Mouse (Mus musculus) kidney, adult 2 months (tissue): Measurements from ENCODE around the gene Atg4a-ps.

Experiments
- CTCF ChIP-seq: fragments of 200-500 bp; conservative IDR thresholded peaks from 2 replicates; pipeline ENCODE4 v1.5.1; 2011; ENCODE audit warnings: low read depth, mild to moderate bottlenecking, control low read depth, low read length, moderate library complexity, mixed read lengths; ENCODE audit not compliant: insufficient read depth, insufficient read length
- POLR2A ChIP-seq: fragments of 200-500 bp; IDR thresholded peaks from one replicate; pipeline ENCODE4 v1.6.1; 2011; ENCODE audit warnings: low read depth, low read length, control low read depth

GRCm38 (mm10) chr3:103597586-103597985, 48.3 kb downstream of the Atg4a-ps start:
- TF ChIP-seq CTCF (no peak), POLR2A (no peak)
